Mouse (Mus musculus): ENCODE results near the gene Itgb2. TPM values are rescaled to one million over a fixed set of nuclear protein-coding genes. Genes with fewer than 3 reads are reported as not detected.

Itgb2 gene
- polyA plus RNA-seq (2014; fragmentation: Nextera tagmentation; extraction: Ambion mirVana) = 2.7 and 3.1 TPM in 2 replicates

GRCm38 (mm10) chr10:77530140-77530539 lies at the start of gene Itgb2:
TSS of gene Itgb2 (plus strand) at chr10:77530252.
- H3K9me3 ChIP-seq (ENCODE audit: control insufficient read depth, low read depth, low read length) = no peaks in the 10 kb centered on the region
- no peak within 1 kb of the TSS for H3K4me3 ChIP-seq (ENCODE audit: low read depth, low read length)
- no peaks in the 10 kb centered on the region for H3K4me1 ChIP-seq (ENCODE audit: control insufficient read depth, insufficient read depth, low read length)
- no peak within 1 kb of the TSS for H3K4me2 ChIP-seq (replicated peaks; ENCODE audit: low read depth, low read length)
- no peaks in the 10 kb centered on the region for H3K36me3 ChIP-seq (ENCODE audit: control insufficient read depth, insufficient read depth, low read length)
- no peak within 1 kb of the TSS for H3K9ac ChIP-seq (replicated peaks; ENCODE audit: low read depth, low read length)
- ATAC-seq (ENCODE audit: insufficient number of reproducible peaks, insufficient read depth, low FRiP score, low read depth) = no peak
- no peaks in the 10 kb centered on the region for H3K27me3 ChIP-seq (ENCODE audit: control insufficient read depth, insufficient read depth, low read length)
- no peak within 1 kb of the TSS for H3K27ac ChIP-seq (ENCODE audit: low read length)
- WGBS = 65% methylated on average over 9 of the region's 9 CpGs

- no peak for ATAC-seq (ENCODE audit: insufficient number of reproducible peaks, insufficient read depth, low FRiP score, low read depth)
- Histone ChIP-seq H3K27me3 (ENCODE audit: control insufficient read depth, insufficient read depth, low read length) (no peaks in the 10 kb centered on the region), H3K36me3 (ENCODE audit: control insufficient read depth, insufficient read depth, low read length) (peaks cover 2% of the 10 kb centered on the region; the same call in 1 of the 2 replicates), H3K4me3 (ENCODE audit: low read depth, low read length) (no peak overlapping the region), H3K9me3 (ENCODE audit: control insufficient read depth, low read depth, low read length) (no peaks in the 10 kb centered on the region), H3K4me2 (replicated peaks; ENCODE audit: low read depth, low read length) (no peak overlapping the region), H3K9ac (replicated peaks; ENCODE audit: low read depth, low read length) (no peak overlapping the region), H3K4me1 (ENCODE audit: control insufficient read depth, insufficient read depth, low read length) (peaks cover 11% of the 10 kb centered on the region), H3K27ac (ENCODE audit: low read length) (no peak overlapping the region)
These were observed 48.2 kb upstream of the Itgb2 start for GRCm38 (mm10) chr10:77481814-77482213.

GRCm38 (mm10) chr10:77484205-77484935 lies 45.7 kb upstream of the Itgb2 start:
- H3K27me3 ChIP-seq (ENCODE audit: control insufficient read depth, insufficient read depth, low read length) = no peaks in the 10 kb centered on the region
- H3K4me2 ChIP-seq (replicated peaks; ENCODE audit: low read depth, low read length) = no peak overlapping the region
- H3K9me3 ChIP-seq (ENCODE audit: control insufficient read depth, low read depth, low read length) = no peaks in the 10 kb centered on the region
- H3K36me3 ChIP-seq (ENCODE audit: control insufficient read depth, insufficient read depth, low read length) = peaks cover 23% of the 10 kb centered on the region
- peaks cover 11% of the 10 kb centered on the region for H3K4me1 ChIP-seq (ENCODE audit: control insufficient read depth, insufficient read depth, low read length)
- no peak overlapping the region for H3K9ac ChIP-seq (replicated peaks; ENCODE audit: low read depth, low read length)
- peak; percentile 31; the same call in 1 of the 2 replicates for ATAC-seq (ENCODE audit: insufficient number of reproducible peaks, insufficient read depth, low FRiP score, low read depth)
- WGBS = 22% methylated on average over 18 of the region's 18 CpGs
- peak overlapping the region; percentile 11; the same call in 1 of the 2 replicates for H3K27ac ChIP-seq (ENCODE audit: low read length)
- H3K4me3 ChIP-seq (ENCODE audit: low read depth, low read length) = no peak overlapping the region

- H3K9ac ChIP-seq (replicated peaks; ENCODE audit: low read depth, low read length) = no peak overlapping the region
These were observed 44.3 kb upstream of the Itgb2 start for GRCm38 (mm10) chr10:77485786-77486185.

GRCm38 (mm10) chr10:77488168-77488567 lies 41.9 kb upstream of the Itgb2 start:
- Histone ChIP-seq H3K4me2 (replicated peaks; ENCODE audit: low read depth, low read length) (no peak overlapping the region), H3K27ac (ENCODE audit: low read length) (no peak overlapping the region), H3K27me3 (ENCODE audit: control insufficient read depth, insufficient read depth, low read length) (no peaks in the 10 kb centered on the region), H3K9me3 (ENCODE audit: control insufficient read depth, low read depth, low read length) (no peaks in the 10 kb centered on the region), H3K9ac (replicated peaks; ENCODE audit: low read depth, low read length) (no peak overlapping the region), H3K4me1 (ENCODE audit: control insufficient read depth, insufficient read depth, low read length) (peaks cover 11% of the 10 kb centered on the region), H3K36me3 (ENCODE audit: control insufficient read depth, insufficient read depth, low read length) (peaks cover 32% of the 10 kb centered on the region), H3K4me3 (ENCODE audit: low read depth, low read length) (no peak overlapping the region)
- 94% methylated on average over 7 of the region's 7 CpGs for WGBS
- no peak for ATAC-seq (ENCODE audit: insufficient number of reproducible peaks, insufficient read depth, low FRiP score, low read depth)

More at GRCm38 (mm10) chr10:77485786-77486185, 44.3 kb upstream of the Itgb2 start:
- H3K36me3 ChIP-seq (ENCODE audit: control insufficient read depth, insufficient read depth, low read length) = peaks cover 30% of the 10 kb centered on the region
- ATAC-seq (ENCODE audit: insufficient number of reproducible peaks, insufficient read depth, low FRiP score, low read depth) = no peak
- no peak overlapping the region for H3K4me3 ChIP-seq (ENCODE audit: low read depth, low read length)
- no peak overlapping the region for H3K27ac ChIP-seq (ENCODE audit: low read length)
- peaks cover 11% of the 10 kb centered on the region for H3K4me1 ChIP-seq (ENCODE audit: control insufficient read depth, insufficient read depth, low read length)
- WGBS = 56% methylated on average over 3 of the region's 3 CpGs
- no peak overlapping the region for H3K4me2 ChIP-seq (replicated peaks; ENCODE audit: low read depth, low read length)
- no peaks in the 10 kb centered on the region for H3K9me3 ChIP-seq (ENCODE audit: control insufficient read depth, low read depth, low read length)
- no peaks in the 10 kb centered on the region for H3K27me3 ChIP-seq (ENCODE audit: control insufficient read depth, insufficient read depth, low read length)

GRCm38 (mm10) chr10:77491585-77491984 lies 38.5 kb upstream of the Itgb2 start:
- no peak overlapping the region for H3K27ac ChIP-seq (ENCODE audit: low read length)
- 86% methylated on average over 6 of the region's 6 CpGs for WGBS
- no peaks in the 10 kb centered on the region for H3K9me3 ChIP-seq (ENCODE audit: control insufficient read depth, low read depth, low read length)
- H3K4me2 ChIP-seq (replicated peaks; ENCODE audit: low read depth, low read length) = no peak overlapping the region
- H3K36me3 ChIP-seq (ENCODE audit: control insufficient read depth, insufficient read depth, low read length) = peaks cover 42% of the 10 kb centered on the region
- no peak overlapping the region for H3K4me3 ChIP-seq (ENCODE audit: low read depth, low read length)
- ATAC-seq (ENCODE audit: insufficient number of reproducible peaks, insufficient read depth, low FRiP score, low read depth) = no peak
- no peaks in the 10 kb centered on the region for H3K27me3 ChIP-seq (ENCODE audit: control insufficient read depth, insufficient read depth, low read length)
- no peak overlapping the region for H3K9ac ChIP-seq (replicated peaks; ENCODE audit: low read depth, low read length)
- H3K4me1 ChIP-seq (ENCODE audit: control insufficient read depth, insufficient read depth, low read length) = no peaks in the 10 kb centered on the region

- H3K4me3 ChIP-seq (ENCODE audit: low read depth, low read length) = no peak overlapping the region
- no peaks in the 10 kb centered on the region for H3K4me1 ChIP-seq (ENCODE audit: control insufficient read depth, insufficient read depth, low read length)
- H3K9ac ChIP-seq (replicated peaks; ENCODE audit: low read depth, low read length) = no peak overlapping the region
- no peaks in the 10 kb centered on the region for H3K9me3 ChIP-seq (ENCODE audit: control insufficient read depth, low read depth, low read length)
- H3K27ac ChIP-seq (ENCODE audit: low read length) = no peak overlapping the region
- peaks cover 41% of the 10 kb centered on the region for H3K36me3 ChIP-seq (ENCODE audit: control insufficient read depth, insufficient read depth, low read length)
- no peak overlapping the region for H3K4me2 ChIP-seq (replicated peaks; ENCODE audit: low read depth, low read length)
- 94% methylated on average over 3 of the region's 3 CpGs for WGBS
- ATAC-seq (ENCODE audit: insufficient number of reproducible peaks, insufficient read depth, low FRiP score, low read depth) = no peak
- no peaks in the 10 kb centered on the region for H3K27me3 ChIP-seq (ENCODE audit: control insufficient read depth, insufficient read depth, low read length)
These were observed 37.2 kb upstream of the Itgb2 start for GRCm38 (mm10) chr10:77492885-77493284.

GRCm38 (mm10) chr10:77497185-77497584 lies 32.9 kb upstream of the Itgb2 start:
- Histone ChIP-seq H3K27ac (ENCODE audit: low read length) (no peak overlapping the region), H3K9ac (replicated peaks; ENCODE audit: low read depth, low read length) (no peak overlapping the region), H3K4me3 (ENCODE audit: low read depth, low read length) (no peak overlapping the region), H3K36me3 (ENCODE audit: control insufficient read depth, insufficient read depth, low read length) (peaks cover 21% of the 10 kb centered on the region), H3K4me1 (ENCODE audit: control insufficient read depth, insufficient read depth, low read length) (peaks cover 5% of the 10 kb centered on the region; the same call in 1 of the 2 replicates), H3K4me2 (replicated peaks; ENCODE audit: low read depth, low read length) (no peak overlapping the region), H3K9me3 (ENCODE audit: control insufficient read depth, low read depth, low read length) (no peaks in the 10 kb centered on the region), H3K27me3 (ENCODE audit: control insufficient read depth, insufficient read depth, low read length) (no peaks in the 10 kb centered on the region)
- ATAC-seq (ENCODE audit: insufficient number of reproducible peaks, insufficient read depth, low FRiP score, low read depth) = no peak
- 92% methylated on average over 13 of the region's 13 CpGs for WGBS

Data from stomach, embryonic 14.5 days (tissue).